Mouse (Mus musculus): ENCODE measurements around the gene Stim2.

DNA sequence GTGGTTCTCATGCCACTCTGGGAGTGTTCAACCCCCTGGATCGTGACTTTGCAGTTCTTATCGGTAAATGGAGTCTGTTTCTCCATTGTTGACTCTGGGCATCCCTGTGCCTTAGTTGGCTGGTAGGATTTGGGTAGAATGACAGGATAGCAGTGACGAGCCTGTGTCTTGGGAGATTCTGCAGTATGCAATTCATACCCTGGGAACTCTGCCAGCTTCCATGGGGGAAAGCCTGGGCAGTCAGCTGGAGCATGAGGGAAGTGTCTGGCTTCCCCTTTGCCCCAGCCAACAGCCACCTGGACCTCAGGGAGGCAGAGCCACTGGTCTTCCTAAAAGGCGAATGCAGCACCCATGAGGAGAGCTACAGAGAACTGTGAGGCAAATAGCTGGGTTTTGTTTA is 165.6 kb downstream of the Stim2 start:
- TF ChIP-seq CTCF (IDR thresholded peaks at IDR 0.05; ENCODE audit: low read depth) (no peak), EP300 (optimal IDR thresholded peaks at IDR 0.05) (no peak)

All from stomach, postnatal 0 days (tissue).